Mouse (Mus musculus): ENCODE data around the gene Olfr1112. TPM values are rescaled to one million over a fixed set of nuclear protein-coding genes. Genes with fewer than 3 reads are reported as not detected.
"Not testable (repeated sequence)": the region's sequence is repeated elsewhere in the genome, so short reads cannot be mapped to it uniquely, and the experiment has no call there.

Olfr1112 gene
- polyA plus RNA-seq (2015; fragmentation: Nextera tagmentation; extraction: Ambion mirVana) = not detected in 2 replicates

DNA sequence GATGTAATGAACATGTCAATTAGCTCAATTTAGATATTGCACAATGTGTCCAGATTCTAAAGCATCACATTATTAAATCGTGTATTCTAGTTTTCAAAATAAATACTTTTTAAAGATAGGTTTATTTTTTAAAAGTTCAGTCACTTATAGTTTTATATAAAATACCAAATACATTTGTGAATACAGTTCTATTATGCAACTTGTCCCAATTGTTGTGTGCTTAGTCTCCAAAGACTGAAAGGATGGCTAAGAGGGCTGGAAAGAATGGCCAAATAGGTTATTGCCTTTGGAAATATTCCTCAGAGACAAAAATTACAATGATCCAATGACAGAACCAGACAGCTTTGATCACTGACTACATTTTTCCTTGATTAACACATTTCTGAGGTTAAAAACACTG is at the start of gene Olfr1112:
Olfr1112 (plus strand) TSS at position 301 of the 400 bp plus-strand sequence.
- no peak within 1 kb of the TSS for H3K27ac ChIP-seq
- no peak within 1 kb of the TSS for H3K9ac ChIP-seq (ENCODE audit: low read depth, low read length)
- H3K4me3 ChIP-seq (replicated peaks; ENCODE audit: low read depth, low read length) = no peak within 1 kb of the TSS
- no peak for TF ChIP-seq CTCF (IDR thresholded peaks at IDR 0.05; ENCODE audit: low read depth)
- no peaks in the 10 kb centered on the region for H3K36me3 ChIP-seq (ENCODE audit: insufficient read depth, low read length)
- H3K4me2 ChIP-seq (ENCODE audit: low read length) = no peak within 1 kb of the TSS
- H3K9me3 ChIP-seq (replicated peaks; ENCODE audit: low read length) = no peaks in the 10 kb centered on the region
- WGBS = 78% methylated on average over 1 of the region's 1 CpGs
- no peaks in the 10 kb centered on the region for H3K4me1 ChIP-seq (replicated peaks; ENCODE audit: insufficient read depth, low read length)
- DNase-seq (ENCODE audit: low spot score) = no peak
- no peak for ATAC-seq (replicated peaks; ENCODE audit: low FRiP score, low read depth)
- no peaks in the 10 kb centered on the region for H3K27me3 ChIP-seq (ENCODE audit: insufficient read depth, low read length)

DNA sequence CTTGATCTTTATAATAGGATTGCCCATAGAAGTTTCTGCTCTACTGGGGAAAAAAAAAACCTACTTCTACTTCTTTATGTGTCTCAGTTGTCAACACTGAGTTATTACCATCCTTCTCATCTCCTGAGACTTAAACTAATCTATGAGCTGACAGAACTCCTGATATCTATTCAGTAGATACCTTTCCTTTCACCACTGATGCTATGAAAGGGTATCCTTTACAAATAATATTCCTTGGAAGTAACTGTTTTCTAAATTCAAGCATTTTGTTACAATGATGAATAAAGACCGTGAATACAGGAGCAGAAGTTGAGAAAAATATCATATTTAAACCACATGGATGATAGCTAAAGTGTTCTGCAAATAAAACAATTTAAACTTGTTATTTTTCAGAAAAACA is 47.4 kb upstream of the Olfr1112 start, which contains the start of gene Olfr1110:
Olfr1110 (minus strand) TSS at position 101 of the 400 bp plus-strand sequence.
- TF ChIP-seq CTCF (IDR thresholded peaks at IDR 0.05; ENCODE audit: low read depth) = no peak
- no peak within 1 kb of the TSS for H3K4me2 ChIP-seq (ENCODE audit: low read length)
- no peaks in the 10 kb centered on the region for H3K9me3 ChIP-seq (replicated peaks; ENCODE audit: low read length)
- ATAC-seq (replicated peaks; ENCODE audit: low FRiP score, low read depth) (no peak), DNase-seq (ENCODE audit: low spot score) (no peak)
- no peaks in the 10 kb centered on the region for H3K27me3 ChIP-seq (ENCODE audit: insufficient read depth, low read length)
- no peak within 1 kb of the TSS for H3K9ac ChIP-seq (ENCODE audit: low read depth, low read length)
- no peak within 1 kb of the TSS for H3K4me3 ChIP-seq (replicated peaks; ENCODE audit: low read depth, low read length)
- no peaks in the 10 kb centered on the region for H3K36me3 ChIP-seq (ENCODE audit: insufficient read depth, low read length)
- H3K4me1 ChIP-seq (replicated peaks; ENCODE audit: insufficient read depth, low read length) = no peaks in the 10 kb centered on the region
- H3K27ac ChIP-seq = no peak within 1 kb of the TSS
- 83% methylated on average over 1 of the region's 1 CpGs for WGBS

DNA sequence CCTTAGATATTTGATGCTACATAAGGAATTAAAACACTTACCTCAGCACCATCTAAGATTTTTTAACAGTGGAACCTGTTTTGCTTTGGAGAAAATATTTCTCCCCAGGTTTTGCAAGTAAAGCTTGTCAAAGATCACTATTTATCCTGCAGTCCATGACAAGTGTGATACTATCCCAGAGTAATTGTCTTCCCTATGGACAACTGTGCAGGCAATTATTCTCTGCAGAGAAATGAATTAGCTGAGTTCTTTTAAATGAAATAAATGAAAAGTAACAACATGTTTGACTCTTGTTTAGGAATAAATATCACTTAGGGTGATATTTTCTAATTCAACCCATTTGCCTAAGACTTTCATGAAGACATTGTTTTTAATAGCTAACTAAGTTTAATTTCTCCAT is 35.1 kb upstream of the Olfr1112 start, which contains the start of gene Olfr1111:
Olfr1111 (minus strand) TSS at position 101 of the 400 bp plus-strand sequence.
- Histone ChIP-seq H3K4me1 (replicated peaks; ENCODE audit: insufficient read depth, low read length) (no peaks in the 10 kb centered on the region), H3K27me3 (ENCODE audit: insufficient read depth, low read length) (no peaks in the 10 kb centered on the region), H3K4me3 (replicated peaks; ENCODE audit: low read depth, low read length) (no peak within 1 kb of the TSS), H3K9me3 (replicated peaks; ENCODE audit: low read length) (no peaks in the 10 kb centered on the region), H3K4me2 (ENCODE audit: low read length) (no peak within 1 kb of the TSS), H3K27ac (no peak within 1 kb of the TSS), H3K9ac (ENCODE audit: low read depth, low read length) (no peak within 1 kb of the TSS), H3K36me3 (ENCODE audit: insufficient read depth, low read length) (no peaks in the 10 kb centered on the region)
- DNase-seq (ENCODE audit: low spot score) = no peak
- TF ChIP-seq CTCF (IDR thresholded peaks at IDR 0.05; ENCODE audit: low read depth) = no peak
- ATAC-seq (replicated peaks; ENCODE audit: low FRiP score, low read depth) = no peak

DNA sequence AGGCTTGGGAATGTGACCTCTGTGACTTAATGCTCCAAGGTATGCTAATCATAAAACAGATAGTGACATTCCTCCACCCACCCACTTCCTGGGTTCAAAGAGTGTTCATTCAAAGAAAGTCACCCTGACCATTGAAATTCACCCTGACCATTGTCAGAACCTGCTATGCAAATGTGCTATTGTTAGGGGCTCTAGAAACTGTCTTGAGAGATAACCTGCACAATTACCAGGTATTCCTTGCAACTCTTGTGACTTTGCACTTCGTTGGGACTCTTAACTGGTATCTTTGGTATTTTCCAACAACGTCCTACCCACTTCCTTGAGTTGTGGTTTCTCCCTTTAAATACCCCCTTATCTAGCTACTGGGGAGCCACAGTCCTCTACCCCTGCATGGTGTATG is 19.9 kb upstream of the Olfr1112 start:
- H3K9me3 ChIP-seq (replicated peaks; ENCODE audit: low read length); H3K4me2 ChIP-seq (ENCODE audit: low read length); H3K9ac ChIP-seq (ENCODE audit: low read depth, low read length); H3K4me1 ChIP-seq (replicated peaks; ENCODE audit: insufficient read depth, low read length); H3K27ac ChIP-seq; H3K27me3 ChIP-seq (ENCODE audit: insufficient read depth, low read length); DNase-seq (ENCODE audit: low spot score); H3K4me3 ChIP-seq (replicated peaks; ENCODE audit: low read depth, low read length); H3K36me3 ChIP-seq (ENCODE audit: insufficient read depth, low read length); ATAC-seq (replicated peaks; ENCODE audit: low FRiP score, low read depth): not testable (repeated sequence)
- 86% methylated on average over 2 of the region's 2 CpGs for WGBS

DNA sequence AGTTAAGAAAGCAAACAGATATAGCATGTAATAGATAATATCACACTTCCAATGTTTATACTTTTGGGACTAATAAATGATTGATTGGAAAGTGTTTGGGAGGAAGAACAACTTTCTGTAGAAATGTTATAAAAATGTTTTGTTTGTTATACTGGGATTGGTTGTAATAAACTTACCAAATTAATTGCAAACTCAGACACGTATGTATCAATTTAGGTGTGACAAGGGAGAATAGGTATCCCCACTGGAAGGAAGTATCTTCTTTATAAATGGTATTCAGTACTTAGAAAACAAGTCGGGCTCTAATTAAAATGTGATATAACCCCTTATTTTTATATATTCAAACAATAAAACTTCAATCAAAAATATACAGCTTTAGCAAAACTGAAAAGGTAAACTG is 21.1 kb downstream of the Olfr1112 start, which contains the start of gene Olfr1113:
Olfr1113 (plus strand) TSS at position 301 of the 400 bp plus-strand sequence.
- TF ChIP-seq CTCF (IDR thresholded peaks at IDR 0.05; ENCODE audit: low read depth) = no peak
- WGBS = 88% methylated on average over 2 of the region's 2 CpGs
- ATAC-seq (replicated peaks; ENCODE audit: low FRiP score, low read depth) = no peak

More for the DNA sequence above, 21.1 kb downstream of the Olfr1112 start, which contains the start of gene Olfr1113:
- no peaks in the 10 kb centered on the region for H3K9me3 ChIP-seq (replicated peaks; ENCODE audit: low read length)
- H3K27ac ChIP-seq = no peak within 1 kb of the TSS
- H3K36me3 ChIP-seq (ENCODE audit: insufficient read depth, low read length) = no peaks in the 10 kb centered on the region
- H3K9ac ChIP-seq (ENCODE audit: low read depth, low read length) = no peak within 1 kb of the TSS
- no peak within 1 kb of the TSS for H3K4me3 ChIP-seq (replicated peaks; ENCODE audit: low read depth, low read length)
- no peaks in the 10 kb centered on the region for H3K4me1 ChIP-seq (replicated peaks; ENCODE audit: insufficient read depth, low read length)
- no peak for DNase-seq (ENCODE audit: low spot score)
- no peak within 1 kb of the TSS for H3K4me2 ChIP-seq (ENCODE audit: low read length)
- H3K27me3 ChIP-seq (ENCODE audit: insufficient read depth, low read length) = no peaks in the 10 kb centered on the region

Other genes starting within 250 kb of the Olfr1112 start
- not detected in 2 replicates for gene Olfr1099, start 227.1 kb upstream of the Olfr1112 start, polyA plus RNA-seq (2015; fragmentation: Nextera tagmentation; extraction: Ambion mirVana)
- gene Olfr1100, start 207.8 kb upstream of the Olfr1112 start, polyA plus RNA-seq (2015; fragmentation: Nextera tagmentation; extraction: Ambion mirVana) = not detected in 2 replicates
- gene Olfr1101, start 196.6 kb upstream of the Olfr1112 start, polyA plus RNA-seq (2015; fragmentation: Nextera tagmentation; extraction: Ambion mirVana) = not detected in 2 replicates
- gene Olfr1102, start 189.4 kb upstream of the Olfr1112 start, polyA plus RNA-seq (2015; fragmentation: Nextera tagmentation; extraction: Ambion mirVana) = not detected in 2 replicates
- not detected in 2 replicates for gene Olfr1104, start 160.7 kb upstream of the Olfr1112 start, polyA plus RNA-seq (2015; fragmentation: Nextera tagmentation; extraction: Ambion mirVana)
- not detected in 2 replicates for gene Olfr1105, start 151.3 kb upstream of the Olfr1112 start, polyA plus RNA-seq (2015; fragmentation: Nextera tagmentation; extraction: Ambion mirVana)
- not detected in 2 replicates for gene Olfr1106, start 135.5 kb upstream of the Olfr1112 start, polyA plus RNA-seq (2015; fragmentation: Nextera tagmentation; extraction: Ambion mirVana)
- not detected in 2 replicates for gene Olfr1107, start 112.0 kb upstream of the Olfr1112 start, polyA plus RNA-seq (2015; fragmentation: Nextera tagmentation; extraction: Ambion mirVana)
- gene Olfr1109, start 91.8 kb upstream of the Olfr1112 start, polyA plus RNA-seq (2015; fragmentation: Nextera tagmentation; extraction: Ambion mirVana) = not detected in 2 replicates
- not detected in 2 replicates for gene Olfr259, start 73.2 kb upstream of the Olfr1112 start, polyA plus RNA-seq (2015; fragmentation: Nextera tagmentation; extraction: Ambion mirVana)
- gene Olfr1110, start 47.5 kb upstream of the Olfr1112 start, polyA plus RNA-seq (2015; fragmentation: Nextera tagmentation; extraction: Ambion mirVana) = not detected in 2 replicates
- not detected in 2 replicates for gene Olfr1111, start 35.2 kb upstream of the Olfr1112 start, polyA plus RNA-seq (2015; fragmentation: Nextera tagmentation; extraction: Ambion mirVana)
- gene Olfr1113, start 21.2 kb downstream of the Olfr1112 start, polyA plus RNA-seq (2015; fragmentation: Nextera tagmentation; extraction: Ambion mirVana) = not detected in 2 replicates
- not detected in 2 replicates for gene Olfr1115, start 60.2 kb downstream of the Olfr1112 start, polyA plus RNA-seq (2015; fragmentation: Nextera tagmentation; extraction: Ambion mirVana)
- not detected in 2 replicates for gene Olfr1116, start 79.7 kb downstream of the Olfr1112 start, polyA plus RNA-seq (2015; fragmentation: Nextera tagmentation; extraction: Ambion mirVana)
- gene Olfr1118, start 119.8 kb downstream of the Olfr1112 start, polyA plus RNA-seq (2015; fragmentation: Nextera tagmentation; extraction: Ambion mirVana) = not detected in 2 replicates
- not detected in 2 replicates for gene Olfr1120, start 167.0 kb downstream of the Olfr1112 start, polyA plus RNA-seq (2015; fragmentation: Nextera tagmentation; extraction: Ambion mirVana)
- gene Olfr1121, start 182.1 kb downstream of the Olfr1112 start, polyA plus RNA-seq (2015; fragmentation: Nextera tagmentation; extraction: Ambion mirVana) = not detected in 2 replicates
- not detected in 2 replicates for gene Olfr1122, start 198.1 kb downstream of the Olfr1112 start, polyA plus RNA-seq (2015; fragmentation: Nextera tagmentation; extraction: Ambion mirVana)
- not detected in 2 replicates for gene Olfr1123, start 228.8 kb downstream of the Olfr1112 start, polyA plus RNA-seq (2015; fragmentation: Nextera tagmentation; extraction: Ambion mirVana)
- gene Olfr1124, start 242.5 kb downstream of the Olfr1112 start, polyA plus RNA-seq (2015; fragmentation: Nextera tagmentation; extraction: Ambion mirVana) = 0.05 TPM in 1 of 2 replicates, not detected in the other

Measured in kidney, postnatal 0 days (tissue).